Mouse (Mus musculus) gastrocnemius, adult 18-20 months (tissue): ENCODE results near the gene Kcnj12. TPM values are rescaled to one million over a fixed set of nuclear protein-coding genes. Genes with fewer than 3 reads are reported as not detected.

ENCODE experiments used
- DNase-seq: peaks from one replicate; pipeline ENCODE4 v3.0.0; 2021; ENCODE audit warnings: low spot score
- long read RNA-seq, 2 experiments: library from polyadenylated mRNA; stranded (forward); transcript quantifications; one replicate each; pipeline ENCODE4 v2.0.0; 2021
- total RNA-seq, 2 experiments: library from RNA; stranded (reverse); gene quantifications; 2 replicates each; pipeline ENCODE4 v1.2.3; 2021

Kcnj12 gene
- 10 to 100 TPM; 48.6 to 67.1 TPM for total RNA-seq
- long read RNA-seq, experiment 1, transcript Kcnj12-202 (2 exons, 2,291 nt) = major isoform, 67 of 109 reads
- long read RNA-seq, experiment 1, partial matches to known transcripts = 0 of 109 reads
- long read RNA-seq, experiment 1, other reads (novel, unspliced or antisense) = 41 of 109 reads
- long read RNA-seq, experiment 2, transcript Kcnj12-202 (2 exons, 2,291 nt) = major isoform, 41 of 53 reads
- long read RNA-seq, experiment 2, partial matches to known transcripts = 0 of 53 reads
- long read RNA-seq, experiment 2, other reads (novel, unspliced or antisense) = 9 of 53 reads

DNA sequence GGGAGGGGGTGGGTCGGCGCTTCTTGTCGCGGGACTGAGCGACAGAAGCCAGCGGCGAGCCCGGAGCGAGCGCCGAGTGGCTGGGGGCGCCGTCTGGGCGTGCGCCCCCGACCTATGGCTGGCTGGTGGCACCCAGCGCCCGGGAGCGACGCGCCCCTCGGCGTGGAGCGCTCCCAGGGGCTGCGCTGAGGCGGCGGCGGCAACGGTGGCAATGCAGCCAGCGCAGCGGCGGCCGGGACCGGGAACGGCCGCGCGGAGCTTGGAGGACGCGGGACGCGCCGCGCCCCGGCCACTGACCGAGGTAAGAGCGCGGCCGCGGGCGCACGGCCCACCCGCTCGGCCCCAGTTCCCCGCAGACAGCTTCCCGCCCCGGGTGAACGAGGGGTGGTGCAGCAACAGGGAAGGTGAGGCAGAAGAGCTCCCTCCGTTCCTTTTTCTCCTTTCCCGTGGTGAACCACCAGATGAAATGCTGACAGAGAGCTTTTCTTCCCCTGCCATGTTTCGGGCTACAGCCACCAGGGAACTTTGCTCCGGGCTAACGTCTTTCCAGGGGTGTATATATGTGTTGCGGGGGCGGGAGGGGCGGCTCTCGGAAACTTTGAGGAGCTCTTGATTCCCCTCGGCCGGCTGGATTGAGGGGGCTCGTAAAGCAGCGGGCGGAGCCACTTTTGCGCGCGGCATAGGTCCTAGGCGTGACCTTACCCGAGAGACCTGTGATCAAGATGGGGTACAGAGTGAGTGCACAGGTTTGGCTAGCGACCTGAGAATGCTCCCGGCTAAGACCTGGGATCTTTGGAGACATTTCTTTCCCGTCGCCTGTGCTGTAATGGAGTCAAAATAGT is at the start of gene Kcnj12:
TSS of gene Kcnj12 (plus strand) at position 15 of the 842 bp plus-strand sequence.
- no peak for DNase-seq

- DNase-seq = no peak
Measured at GRCm38 (mm10) chr11:60975097-60975496, 47.3 kb upstream of the Kcnj12 start.

- no peak for DNase-seq
Measured at GRCm38 (mm10) chr11:60976234-60976633, 46.1 kb upstream of the Kcnj12 start.

DNA sequence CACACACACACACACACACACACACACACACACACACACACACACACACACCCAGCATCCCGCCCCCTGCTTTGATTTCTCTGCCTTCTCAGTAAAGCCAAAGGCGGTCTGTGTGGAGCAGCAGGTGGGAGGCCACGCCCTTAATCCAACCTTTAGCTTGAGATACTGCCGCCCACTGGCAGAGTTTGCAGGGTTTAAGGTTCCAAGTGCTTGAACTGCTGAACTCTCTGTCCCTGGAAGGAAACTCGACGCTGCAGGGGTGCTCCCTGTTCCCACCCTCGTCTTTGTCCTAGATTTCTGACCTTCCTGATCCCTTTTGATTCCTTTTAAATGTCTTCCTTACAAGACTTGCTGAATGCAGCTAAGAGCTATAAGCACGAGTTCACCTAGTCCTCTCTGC is 45.6 kb upstream of the Kcnj12 start:
- peak; percentile 83 for DNase-seq

- peak; percentile 73 for DNase-seq
Measured at GRCm38 (mm10) chr11:60977153-60977552, 45.2 kb upstream of the Kcnj12 start.

DNA sequence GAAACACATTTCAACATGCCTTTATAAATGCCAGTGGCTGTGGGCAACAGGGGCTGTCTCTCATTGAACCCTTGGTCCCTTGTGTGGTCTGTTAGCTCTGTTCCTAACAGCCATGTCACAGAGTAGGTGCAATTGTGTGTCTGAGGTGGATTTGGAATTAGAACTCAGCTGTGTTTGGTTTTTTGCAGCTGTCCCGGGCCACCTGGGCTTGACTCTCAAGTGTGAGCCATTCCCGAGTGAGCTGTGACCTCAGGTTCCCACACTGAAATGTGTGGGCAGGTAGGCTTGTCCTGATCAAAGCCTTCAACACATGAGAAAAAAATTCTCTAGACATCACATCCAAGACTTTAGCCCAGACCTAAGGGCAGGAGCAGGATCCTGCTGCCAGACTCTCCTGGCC is 43.7 kb upstream of the Kcnj12 start:
- no peak for DNase-seq

DNA sequence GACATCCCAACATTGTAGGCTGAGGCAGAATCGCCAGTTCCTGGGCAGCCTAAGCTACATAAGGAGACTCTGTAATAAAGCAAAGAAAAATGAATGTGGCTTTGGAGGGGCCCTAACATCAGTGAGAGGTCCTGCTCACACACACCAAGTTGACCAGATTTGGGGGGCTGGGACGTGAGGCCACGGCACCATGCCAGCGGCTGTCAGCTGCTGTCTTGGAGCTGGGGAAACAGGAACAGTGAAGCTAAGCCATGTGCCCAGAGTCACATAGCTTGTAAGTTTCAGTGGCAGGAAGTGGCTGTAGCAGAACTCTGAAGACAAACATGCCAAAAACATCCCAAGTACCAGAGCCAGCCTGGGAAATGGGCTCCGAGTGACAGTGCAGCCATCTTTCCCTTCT is 42.6 kb upstream of the Kcnj12 start:
- no peak for DNase-seq

DNA sequence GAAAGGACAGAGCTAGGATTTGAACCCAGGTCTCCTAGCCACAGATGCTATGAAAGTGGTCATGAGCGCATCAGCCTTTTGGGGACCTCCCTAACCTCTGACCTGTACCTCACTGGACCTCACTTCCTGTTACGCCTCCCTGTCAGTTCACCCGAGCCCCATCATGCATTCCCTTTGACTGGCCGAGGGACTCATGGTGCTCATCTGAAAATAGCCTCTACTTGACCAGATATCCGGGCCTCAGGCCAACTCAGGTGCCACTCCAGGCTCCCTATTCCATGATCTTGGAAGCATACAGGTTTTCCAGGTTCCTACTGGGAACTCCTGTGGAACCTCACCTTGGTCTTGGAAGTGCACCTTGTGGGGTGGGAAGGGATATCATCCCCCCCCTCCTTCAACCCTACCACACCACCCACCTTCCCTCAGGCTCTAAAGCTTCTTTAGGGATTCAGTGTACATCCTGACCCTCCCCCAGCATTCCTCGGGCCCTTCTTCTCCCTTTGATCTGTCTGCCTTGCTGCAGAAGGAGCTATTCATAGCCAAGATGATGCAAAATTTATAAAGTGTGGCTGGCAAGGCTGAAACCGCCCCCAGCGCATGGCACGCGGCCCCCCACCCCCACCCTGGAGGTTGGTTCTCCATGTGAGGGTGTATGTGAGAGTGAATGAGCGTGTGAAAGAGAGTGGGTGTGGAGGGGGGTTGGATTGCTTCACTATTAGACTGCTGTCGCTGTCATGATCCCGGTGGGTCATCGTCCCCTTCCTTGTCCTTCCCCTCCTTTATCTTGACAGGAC is 40.5 kb upstream of the Kcnj12 start:
- no peak for DNase-seq

DNA sequence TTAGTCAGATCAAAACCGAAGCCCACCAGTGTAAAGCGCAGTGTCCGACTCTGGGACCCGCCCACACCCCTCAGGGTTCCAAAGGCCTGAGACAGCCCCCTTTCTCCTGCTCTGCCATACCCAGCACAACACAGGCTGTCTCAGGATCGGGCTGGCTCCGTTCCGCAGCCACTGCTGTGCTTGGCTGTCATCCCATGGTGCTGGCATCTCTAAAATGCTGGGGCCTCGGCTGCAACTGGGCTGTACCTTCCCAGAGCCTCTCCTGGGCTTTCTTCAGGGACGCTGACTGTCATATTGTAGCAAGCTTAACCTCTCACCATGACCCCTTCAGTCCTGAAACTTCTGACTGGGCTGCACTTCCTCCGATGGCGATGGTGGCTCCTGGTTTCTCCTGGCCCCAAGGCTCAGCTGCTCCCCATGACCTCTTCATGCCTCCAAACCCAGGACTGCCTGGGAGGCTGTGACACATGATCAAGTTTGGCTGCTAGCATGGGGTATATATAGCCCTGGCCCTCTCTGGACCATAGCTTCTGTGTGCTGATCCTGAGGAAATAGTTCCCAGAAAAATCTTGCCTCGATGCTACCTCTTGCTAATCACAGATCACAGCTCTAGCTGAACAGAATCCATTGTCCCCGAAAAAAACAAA is 37.3 kb upstream of the Kcnj12 start:
- DNase-seq = peak; percentile 66

DNA sequence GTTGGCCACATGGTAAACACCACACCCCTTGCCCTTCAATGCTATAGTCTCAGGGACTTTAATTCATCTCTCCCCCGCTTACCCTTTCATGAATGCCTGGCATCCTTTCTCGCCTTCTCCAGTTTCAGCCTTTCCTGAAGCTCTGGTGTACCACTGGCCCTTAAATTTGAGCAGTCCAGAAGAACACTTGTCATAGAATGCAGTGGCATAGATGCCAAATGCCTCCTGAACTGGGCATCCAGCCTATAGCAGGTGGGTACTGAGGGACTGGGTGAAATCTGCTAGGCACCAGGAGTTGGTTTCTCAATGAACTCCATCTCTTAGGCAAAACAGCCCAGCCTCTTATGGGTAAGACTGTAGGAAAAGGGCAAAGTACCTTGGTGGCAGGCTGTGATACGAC is 31.9 kb upstream of the Kcnj12 start:
- DNase-seq = peak; percentile 58

GRCm38 (mm10) chr11:61002736-61003135 is 19.6 kb upstream of the Kcnj12 start:
- no peak for DNase-seq

- DNase-seq = no peak
Measured at GRCm38 (mm10) chr11:61004046-61004445, 18.3 kb upstream of the Kcnj12 start.

GRCm38 (mm10) chr11:61004781-61005180 is 17.6 kb upstream of the Kcnj12 start:
- DNase-seq = no peak

DNA sequence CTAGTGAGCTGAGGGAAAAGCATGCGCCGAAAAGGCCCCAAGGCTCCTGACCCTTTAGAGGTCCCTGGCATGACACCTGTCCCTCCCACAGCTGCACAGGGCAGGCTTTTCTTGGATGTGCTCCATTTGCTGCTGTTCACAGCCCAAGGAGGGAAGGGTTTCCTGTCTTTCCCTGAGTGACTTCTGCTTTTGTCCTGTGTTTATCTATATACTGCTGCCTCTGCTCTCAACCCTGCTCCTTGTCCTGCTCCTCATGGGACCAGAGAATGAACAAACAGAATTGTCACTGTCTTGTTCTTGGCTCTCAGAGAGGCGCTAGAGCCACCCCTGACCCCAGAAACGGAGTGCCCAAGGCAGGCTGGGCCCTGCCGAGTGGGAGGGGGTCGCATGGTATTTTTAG is 17.0 kb upstream of the Kcnj12 start:
- no peak for DNase-seq

- no peak for DNase-seq
Measured at GRCm38 (mm10) chr11:61011736-61012294, 10.5 kb upstream of the Kcnj12 start.

DNA sequence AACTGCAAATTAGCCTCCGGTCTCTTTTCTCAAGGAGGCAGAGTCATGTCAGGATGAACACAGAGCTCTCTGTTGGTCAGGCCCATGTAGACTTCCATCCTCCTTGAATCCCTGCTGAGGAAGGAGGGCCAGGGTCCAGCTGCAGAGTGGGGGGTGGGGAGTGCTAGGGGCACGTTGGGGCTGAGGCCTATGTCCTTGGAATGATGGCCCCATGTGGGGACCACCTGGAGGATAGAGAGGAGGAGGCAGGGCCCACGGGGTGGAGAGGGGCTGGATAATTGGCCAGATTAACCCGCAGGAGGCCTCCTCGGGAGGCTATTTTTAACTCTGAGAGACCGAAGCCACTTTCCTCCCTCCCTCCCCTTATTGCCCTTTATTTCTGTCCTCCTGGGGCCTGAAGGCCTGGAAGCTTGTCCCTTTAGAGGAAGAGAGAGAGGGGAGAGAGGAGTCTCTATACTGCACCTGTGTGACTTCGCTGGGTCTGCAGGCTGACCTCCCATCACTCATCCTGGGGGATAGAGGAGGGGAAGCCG is 5.4 kb upstream of the Kcnj12 start:
- no peak for DNase-seq

- no peak for DNase-seq
Measured at GRCm38 (mm10) chr11:61021129-61021528, 1.2 kb upstream of the Kcnj12 start.

DNA sequence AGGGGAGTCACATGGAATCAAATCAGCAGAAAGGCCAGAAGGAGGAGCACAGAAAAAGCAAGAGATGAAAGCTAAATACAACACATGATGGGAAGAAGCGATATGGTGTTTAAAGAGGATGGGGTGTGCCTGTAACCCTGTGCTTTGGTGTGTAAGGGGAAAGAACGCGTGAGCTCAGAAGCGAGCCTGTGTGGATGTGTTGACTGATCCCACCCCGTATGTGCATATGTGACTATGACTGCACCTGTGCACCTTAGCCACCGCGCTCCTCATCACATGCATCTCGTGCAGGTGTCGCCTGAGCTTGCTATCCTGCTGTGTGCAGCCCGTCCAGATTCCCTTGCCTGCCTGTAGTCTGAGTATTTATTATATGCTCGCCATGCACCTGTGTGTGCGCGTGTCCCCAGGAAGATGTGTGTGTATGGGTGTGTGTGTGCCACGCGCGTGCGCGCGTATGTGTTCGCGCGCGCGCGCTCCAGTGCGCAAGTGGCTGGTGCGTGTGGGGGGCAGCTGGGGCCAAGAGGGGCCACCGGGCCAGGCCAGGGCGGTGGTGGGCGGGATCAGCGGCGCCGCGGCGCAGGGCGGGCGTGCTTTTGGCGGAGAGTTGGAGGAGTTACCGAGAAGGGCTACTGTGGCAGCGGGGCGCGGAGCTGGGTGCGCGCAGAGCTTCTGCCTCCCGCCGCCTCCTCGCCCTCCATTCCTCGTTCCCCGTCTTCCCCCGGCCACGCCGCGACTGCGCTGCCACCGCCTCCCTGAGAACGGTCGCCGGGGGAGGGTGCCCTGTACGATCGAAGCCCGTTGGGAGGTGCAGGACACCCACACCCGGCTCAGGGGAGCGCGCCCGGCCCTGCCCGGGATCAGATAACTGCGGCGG is 451 bp upstream of the Kcnj12 start:
- peak; percentile 64 for DNase-seq

DNA sequence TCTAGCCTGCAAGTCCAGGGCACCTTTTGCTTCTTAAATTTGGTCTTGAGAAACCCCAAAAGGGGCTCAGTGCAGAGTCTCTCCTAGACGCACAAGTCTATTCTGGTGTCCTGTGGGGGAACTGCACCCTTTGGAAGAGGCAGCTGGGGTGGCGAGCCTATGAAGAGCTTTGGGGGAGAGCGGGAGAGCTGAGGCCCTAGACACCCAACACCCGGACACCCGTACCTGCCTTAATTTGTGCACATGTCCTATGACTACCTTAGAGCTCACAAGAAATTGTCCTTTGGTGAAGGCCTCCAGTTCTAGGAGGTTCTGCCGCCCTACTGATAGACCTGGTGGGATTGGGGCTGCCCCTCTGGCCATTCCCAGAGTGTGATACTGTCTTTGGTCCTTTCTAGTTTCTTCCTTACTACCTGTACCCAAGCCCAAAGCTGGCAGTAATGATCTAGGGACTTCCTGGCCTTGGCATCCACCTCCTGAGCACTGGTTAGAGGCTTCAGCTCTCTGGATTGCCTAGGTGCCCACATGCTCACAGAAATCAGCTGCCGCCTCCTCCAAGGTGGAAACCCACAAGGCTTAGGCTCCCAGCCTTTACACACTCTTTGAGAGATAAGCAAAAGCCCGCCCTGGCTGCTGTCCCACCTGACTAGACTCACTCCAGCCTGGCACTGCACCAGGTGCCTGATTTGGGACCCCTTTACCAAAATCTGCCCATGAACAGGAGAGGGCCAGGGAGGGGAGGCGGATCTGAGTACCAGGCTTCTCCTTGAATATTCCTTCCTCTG is 1.2 kb downstream of the Kcnj12 start:
- no peak for DNase-seq
